Mouse (Mus musculus): ENCODE measurements at regions not wholly inside any gene's neighbourhood (a gene's known extent, or its start where the extent isn't known, plus 50 kb on each side); places are given as distances from the start of the nearest gene placed in this dataset.
A peak's percentile ranks its signal among the peaks of the same experiment; 100 is the strongest.

DNA sequence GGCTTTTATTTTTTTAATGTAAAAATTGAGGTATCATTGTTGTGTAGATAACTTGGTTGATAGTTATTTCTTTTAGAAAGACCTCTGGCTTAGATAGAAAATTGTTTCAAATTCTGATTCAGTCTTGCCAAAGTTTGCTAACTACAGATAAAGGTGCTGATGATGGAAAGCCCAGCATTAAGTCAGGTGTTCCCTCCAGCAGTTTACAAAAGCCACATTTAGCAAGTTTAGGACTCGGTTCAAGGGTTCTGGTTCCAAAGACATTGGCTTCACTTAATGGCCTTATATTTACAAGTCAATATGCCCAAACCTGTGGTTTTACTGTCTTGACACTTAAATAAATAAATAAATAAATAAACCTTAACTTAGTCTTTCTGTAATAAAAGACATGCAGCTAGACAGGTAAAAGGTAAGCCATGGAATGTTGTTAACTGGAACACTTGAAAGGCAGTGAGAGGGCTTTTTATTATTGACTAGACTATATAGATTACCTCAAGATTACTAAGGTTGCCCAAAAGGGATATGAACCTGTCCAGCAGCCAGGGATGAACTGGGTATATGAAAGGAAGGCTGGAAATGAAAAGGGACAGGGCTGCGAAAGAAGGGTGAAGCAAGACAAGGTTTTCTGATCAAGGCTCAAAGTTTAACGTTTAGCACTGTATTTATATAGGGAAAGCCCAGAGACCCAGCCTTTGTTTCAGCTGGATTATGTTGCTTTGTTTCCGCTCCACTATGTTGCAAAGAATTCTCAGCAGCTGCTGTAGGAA lies 1472.9 kb upstream of the Slc10a2 start:
- WGBS (ENCODE audit: insufficient replicate concordance) = 60% methylated on average over 4 of the region's 4 CpGs
- H3K9me3 ChIP-seq (replicated peaks) = no peaks in the 10 kb centered on the region
- no peak for ATAC-seq (ENCODE audit: low read depth)
- H3K4me1 ChIP-seq (replicated peaks) = no peaks in the 10 kb centered on the region
- no peak overlapping the region for H3K4me2 ChIP-seq
- no peaks in the 10 kb centered on the region for H3K27me3 ChIP-seq
- H3K4me3 ChIP-seq (replicated peaks) = no peak overlapping the region
- no peak for DNase-seq
- no peak overlapping the region for H3K9ac ChIP-seq
- no peak overlapping the region for H3K27ac ChIP-seq
- H3K36me3 ChIP-seq = no peaks in the 10 kb centered on the region

DNA sequence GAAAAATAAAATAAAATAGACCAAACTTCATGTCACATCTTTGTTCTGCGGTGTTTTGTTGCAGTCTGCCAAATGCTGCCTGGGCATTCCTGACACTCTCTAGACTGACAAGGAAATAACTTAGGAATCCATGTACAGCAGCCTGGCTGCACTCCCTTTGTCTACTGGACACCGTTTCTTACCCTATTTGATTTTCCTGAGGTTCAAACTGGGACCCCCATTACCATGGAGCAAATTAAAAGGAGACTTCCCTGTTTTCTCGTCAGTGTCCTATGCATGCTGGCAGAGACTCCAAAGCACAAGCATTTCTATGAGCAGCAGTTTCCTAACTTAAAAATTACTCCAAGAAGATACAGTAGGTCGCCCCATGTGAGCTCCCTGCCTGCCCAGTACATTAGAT lies 1470.1 kb upstream of the Slc10a2 start:
- WGBS (ENCODE audit: insufficient replicate concordance) = 52% methylated on average over 4 of the region's 4 CpGs
- H3K9me3 ChIP-seq (replicated peaks) = no peaks in the 10 kb centered on the region
- DNase-seq = no peak

DNA sequence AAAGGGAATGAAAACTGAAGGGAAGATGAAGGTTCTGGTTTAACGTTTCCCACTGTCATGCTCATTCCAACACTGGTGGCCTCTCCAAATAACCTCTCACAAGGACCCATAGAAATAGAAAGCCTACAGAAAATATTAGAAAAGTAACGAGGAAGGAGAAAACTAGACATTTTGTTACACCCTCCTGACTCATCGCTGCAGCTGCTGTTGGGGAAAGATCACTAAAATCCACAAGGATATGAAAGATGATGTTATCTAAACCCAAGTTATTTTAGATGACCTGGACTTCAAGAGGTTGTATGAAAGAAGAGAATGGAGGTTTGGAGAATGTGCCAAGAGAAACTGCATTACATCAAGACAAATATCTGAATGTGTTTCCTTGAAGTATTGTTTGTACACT lies 1468.3 kb upstream of the Slc10a2 start:
- H3K27me3 ChIP-seq = no peaks in the 10 kb centered on the region
- ATAC-seq (ENCODE audit: low read depth) = no peak
- no peaks in the 10 kb centered on the region for H3K4me1 ChIP-seq (replicated peaks)
- DNase-seq = no peak
- H3K9ac ChIP-seq = no peak overlapping the region
- WGBS (ENCODE audit: insufficient replicate concordance) = 68% methylated on average over 3 of the region's 3 CpGs
- H3K36me3 ChIP-seq = no peaks in the 10 kb centered on the region
- H3K4me2 ChIP-seq = no peak overlapping the region
- H3K27ac ChIP-seq = no peak overlapping the region
- no peak overlapping the region for H3K4me3 ChIP-seq (replicated peaks)
- H3K9me3 ChIP-seq (replicated peaks) = no peaks in the 10 kb centered on the region

More for the DNA sequence above, 1470.1 kb upstream of the Slc10a2 start:
- Histone ChIP-seq H3K4me1 (replicated peaks) (no peaks in the 10 kb centered on the region), H3K4me3 (replicated peaks) (no peak overlapping the region), H3K27me3 (no peaks in the 10 kb centered on the region), H3K27ac (no peak overlapping the region), H3K4me2 (no peak overlapping the region), H3K36me3 (no peaks in the 10 kb centered on the region), H3K9ac (no peak overlapping the region)
- ATAC-seq (ENCODE audit: low read depth) = no peak

DNA sequence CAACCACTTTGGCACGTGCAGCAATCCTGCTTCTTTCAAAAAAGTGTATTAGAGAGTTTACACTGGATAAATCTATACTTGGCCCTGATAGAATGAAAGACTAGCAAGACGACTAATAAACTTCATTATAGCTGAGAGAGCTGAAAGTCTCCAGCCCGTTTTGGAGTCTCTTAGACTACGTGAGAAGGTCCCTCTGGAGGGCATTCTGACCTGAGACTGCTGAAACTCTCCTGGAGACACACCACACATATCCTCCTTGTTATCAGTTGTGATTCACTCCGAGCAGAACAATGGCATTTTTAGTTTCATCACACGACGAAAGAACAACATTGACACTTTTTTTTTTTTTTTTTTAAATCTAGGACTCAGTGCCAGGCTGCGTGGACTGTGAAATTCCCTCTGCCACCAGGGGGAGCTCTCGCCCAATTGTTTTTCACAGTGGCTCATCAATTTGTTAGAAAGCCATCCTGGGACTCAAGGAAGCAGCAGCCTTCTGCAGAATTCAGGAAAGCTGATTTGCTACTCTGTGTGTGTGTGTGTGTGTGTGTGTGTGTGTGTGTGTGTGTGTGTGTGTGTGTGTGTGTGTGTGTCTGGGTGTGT lies 1467.0 kb upstream of the Slc10a2 start:
- H3K27ac ChIP-seq = no peak overlapping the region
- no peaks in the 10 kb centered on the region for H3K36me3 ChIP-seq
- H3K4me2 ChIP-seq = no peak overlapping the region
- no peak overlapping the region for H3K4me3 ChIP-seq (replicated peaks)
- H3K4me1 ChIP-seq (replicated peaks) = no peaks in the 10 kb centered on the region
- WGBS (ENCODE audit: insufficient replicate concordance) = 30% methylated on average over 9 of the region's 9 CpGs
- no peaks in the 10 kb centered on the region for H3K9me3 ChIP-seq (replicated peaks)
- H3K27me3 ChIP-seq = no peaks in the 10 kb centered on the region
- H3K9ac ChIP-seq = no peak overlapping the region
- DNase-seq (peak; percentile 25), ATAC-seq (ENCODE audit: low read depth) (no peak)

DNA sequence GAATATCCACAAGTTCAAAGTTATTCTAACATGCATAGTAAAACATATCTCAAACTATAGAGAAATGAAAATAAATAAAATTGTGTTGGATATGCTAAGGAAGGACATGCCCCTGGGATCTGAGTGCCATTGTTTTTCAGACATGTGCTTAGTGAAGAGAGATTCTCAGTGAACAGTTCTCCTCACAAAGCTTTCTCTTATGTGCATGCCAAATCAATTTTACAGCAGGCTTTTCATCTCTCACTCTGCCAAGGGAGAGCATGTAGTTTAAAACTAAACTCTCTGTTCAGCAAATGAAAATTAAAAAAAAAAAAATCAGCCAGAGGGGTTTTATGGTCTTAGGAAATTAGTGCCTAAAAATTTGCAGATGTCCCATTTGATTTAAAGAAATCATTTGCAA lies 1445.8 kb upstream of the Slc10a2 start:
- no peak overlapping the region for H3K4me2 ChIP-seq
- H3K27ac ChIP-seq = no peak overlapping the region
- no peak overlapping the region for H3K9ac ChIP-seq
- H3K36me3 ChIP-seq = no peaks in the 10 kb centered on the region
- no peak overlapping the region for H3K4me3 ChIP-seq (replicated peaks)
- H3K9me3 ChIP-seq (replicated peaks) = no peaks in the 10 kb centered on the region
- no peaks in the 10 kb centered on the region for H3K27me3 ChIP-seq
- no peaks in the 10 kb centered on the region for H3K4me1 ChIP-seq (replicated peaks)
- ATAC-seq (ENCODE audit: low read depth) (no peak), DNase-seq (no peak)

DNA sequence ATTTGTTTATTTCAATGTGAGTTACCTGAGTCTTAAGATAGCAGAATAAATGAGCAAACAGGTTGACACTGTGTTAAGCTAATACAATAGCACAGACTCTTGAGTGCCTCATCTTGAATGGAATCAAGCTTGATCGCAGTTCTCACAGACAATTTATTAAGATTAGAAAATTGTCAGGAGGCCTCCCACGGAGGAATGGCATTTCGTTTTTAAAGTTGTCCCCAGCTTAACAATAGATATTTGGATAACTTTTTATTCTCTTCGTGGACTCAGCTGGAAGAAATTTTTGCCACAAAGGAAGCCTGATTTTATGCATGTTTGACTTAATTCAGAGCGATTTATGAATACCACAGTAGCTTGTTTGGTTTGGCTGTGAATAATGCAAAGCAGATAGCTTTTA lies 1422.0 kb upstream of the Slc10a2 start:
- H3K27ac ChIP-seq = no peak overlapping the region
- no peaks in the 10 kb centered on the region for H3K36me3 ChIP-seq
- WGBS (ENCODE audit: insufficient replicate concordance) = 52% methylated on average over 5 of the region's 5 CpGs
- no peaks in the 10 kb centered on the region for H3K27me3 ChIP-seq
- no peak for DNase-seq
- no peak overlapping the region for H3K4me3 ChIP-seq (replicated peaks)
- H3K4me1 ChIP-seq (replicated peaks) = no peaks in the 10 kb centered on the region
- no peak overlapping the region for H3K9ac ChIP-seq
- no peaks in the 10 kb centered on the region for H3K9me3 ChIP-seq (replicated peaks)
- no peak for ATAC-seq (ENCODE audit: low read depth)
- no peak overlapping the region for H3K4me2 ChIP-seq

DNA sequence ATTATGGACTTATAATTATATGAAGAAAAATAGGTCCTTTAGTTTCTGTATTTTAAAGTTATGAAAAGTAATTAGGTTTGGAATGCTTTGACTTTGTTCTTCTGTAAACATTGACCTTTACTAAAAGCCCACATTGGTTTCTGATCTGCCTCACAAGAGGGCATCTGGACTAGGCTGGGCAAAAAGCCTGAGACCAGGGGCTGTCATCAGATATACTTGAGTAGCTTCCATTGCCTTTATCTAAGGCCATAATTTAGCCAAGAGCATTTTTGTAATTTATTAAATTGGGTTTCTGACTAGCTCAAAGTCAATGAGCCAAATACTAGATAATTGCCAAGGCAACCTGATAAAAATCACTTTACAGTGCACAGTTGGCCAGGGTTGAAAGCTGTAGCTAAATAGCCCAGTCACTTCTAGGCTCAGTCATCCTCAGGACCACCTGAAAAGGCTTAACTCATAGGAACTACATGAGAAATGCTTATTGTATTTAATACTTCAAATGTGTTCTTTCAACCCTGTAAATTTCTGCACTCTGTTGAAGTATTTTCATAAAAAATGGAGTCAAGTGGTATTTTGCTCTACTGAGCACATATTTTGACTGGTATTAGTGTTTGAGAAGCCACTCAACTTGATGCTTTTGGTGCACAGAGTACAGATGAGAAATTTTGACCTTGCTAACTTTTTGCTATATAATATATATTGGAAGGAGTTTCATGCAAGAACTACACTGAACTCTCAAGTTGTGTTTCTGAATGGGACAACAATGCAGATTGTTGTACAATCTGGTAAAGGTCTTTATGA lies 1410.9 kb upstream of the Slc10a2 start:
- DNase-seq (no peak), ATAC-seq (ENCODE audit: low read depth) (no peak)
- Histone ChIP-seq H3K4me2 (no peak overlapping the region), H3K4me1 (replicated peaks) (no peaks in the 10 kb centered on the region), H3K9me3 (replicated peaks) (no peaks in the 10 kb centered on the region), H3K9ac (no peak overlapping the region), H3K27ac (no peak overlapping the region), H3K36me3 (no peaks in the 10 kb centered on the region), H3K4me3 (replicated peaks) (no peak overlapping the region), H3K27me3 (no peaks in the 10 kb centered on the region)

DNA sequence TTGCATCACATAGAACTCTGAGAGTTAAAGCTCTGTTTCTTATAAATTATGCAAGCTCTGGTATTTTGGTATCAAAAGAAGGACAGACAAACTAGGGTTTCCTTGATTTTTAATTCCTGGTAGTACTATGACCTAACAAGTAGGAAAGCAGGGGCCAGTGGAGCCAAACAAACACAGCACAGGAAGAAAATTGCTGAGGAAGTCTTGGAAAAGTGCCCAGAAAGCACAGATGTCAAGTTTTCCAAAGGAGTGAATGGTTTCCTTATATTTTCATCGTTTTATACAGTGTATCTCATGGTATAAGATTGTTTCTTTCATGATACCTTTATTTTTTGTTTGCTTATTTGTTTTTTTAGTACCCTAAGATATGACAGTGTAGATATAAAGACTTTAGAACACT lies 1387.3 kb upstream of the Slc10a2 start:
- no peak overlapping the region for H3K4me2 ChIP-seq
- DNase-seq (no peak), ATAC-seq (ENCODE audit: low read depth) (no peak)
- no peak overlapping the region for H3K27ac ChIP-seq
- H3K27me3 ChIP-seq = no peaks in the 10 kb centered on the region
- 33% methylated on average over 1 of the region's 1 CpGs for WGBS (ENCODE audit: insufficient replicate concordance)
- H3K4me1 ChIP-seq (replicated peaks) = no peaks in the 10 kb centered on the region
- no peaks in the 10 kb centered on the region for H3K9me3 ChIP-seq (replicated peaks)
- no peaks in the 10 kb centered on the region for H3K36me3 ChIP-seq
- no peak overlapping the region for H3K4me3 ChIP-seq (replicated peaks)
- no peak overlapping the region for H3K9ac ChIP-seq

DNA sequence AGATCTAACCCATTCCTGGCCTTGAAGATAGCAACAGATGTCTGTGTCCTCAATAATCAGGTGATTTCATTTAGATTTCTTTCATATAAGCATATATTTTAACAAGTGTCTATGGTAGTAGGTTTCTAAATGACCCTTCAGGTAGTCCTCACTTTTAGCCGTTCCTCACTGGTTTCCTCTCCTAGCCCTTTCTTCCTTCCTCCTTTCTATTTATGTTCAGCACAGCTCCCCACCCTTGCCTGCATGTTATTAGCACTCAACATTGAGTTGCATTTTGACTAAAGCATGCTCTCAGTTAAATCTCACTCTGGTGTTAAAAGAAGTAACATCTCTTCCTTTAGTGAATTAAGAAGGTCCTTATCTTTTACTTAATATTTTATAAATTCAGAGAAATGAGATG lies 1376.8 kb upstream of the Slc10a2 start:
- Histone ChIP-seq H3K36me3 (no peaks in the 10 kb centered on the region), H3K27me3 (no peaks in the 10 kb centered on the region), H3K27ac (no peak overlapping the region), H3K9ac (no peak overlapping the region), H3K4me2 (no peak overlapping the region), H3K4me1 (replicated peaks) (no peaks in the 10 kb centered on the region), H3K4me3 (replicated peaks) (no peak overlapping the region), H3K9me3 (replicated peaks) (no peaks in the 10 kb centered on the region)
- no peak for DNase-seq
- 26% methylated on average over 1 of the region's 1 CpGs for WGBS (ENCODE audit: insufficient replicate concordance)
- no peak for ATAC-seq (ENCODE audit: low read depth)

DNA sequence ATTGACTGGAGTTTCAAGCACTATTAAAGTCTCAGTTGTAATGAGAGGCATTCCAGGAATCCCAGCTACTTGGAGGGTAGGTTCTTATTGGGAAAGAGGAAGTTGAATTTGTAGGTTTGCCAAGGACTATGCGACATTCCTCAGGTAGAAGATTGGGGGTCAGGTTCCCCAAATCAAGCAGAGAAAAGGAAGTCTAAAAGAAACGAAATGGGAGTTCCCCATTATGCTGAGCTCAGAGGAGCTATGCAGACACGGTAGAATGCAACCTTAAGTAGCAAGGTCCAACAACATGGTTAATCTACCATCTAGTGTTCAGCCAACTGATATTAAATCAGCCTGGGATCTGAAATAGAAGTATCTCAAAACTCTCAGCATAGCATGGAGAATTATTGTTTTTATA lies 1365.9 kb upstream of the Slc10a2 start:
- 42% methylated on average over 3 of the region's 3 CpGs for WGBS (ENCODE audit: insufficient replicate concordance)
- no peaks in the 10 kb centered on the region for H3K27me3 ChIP-seq
- H3K4me1 ChIP-seq (replicated peaks) = no peaks in the 10 kb centered on the region
- no peak overlapping the region for H3K9ac ChIP-seq
- DNase-seq = no peak
- H3K4me2 ChIP-seq = no peak overlapping the region
- no peak overlapping the region for H3K27ac ChIP-seq
- no peak for ATAC-seq (ENCODE audit: low read depth)
- no peaks in the 10 kb centered on the region for H3K9me3 ChIP-seq (replicated peaks)
- no peaks in the 10 kb centered on the region for H3K36me3 ChIP-seq
- no peak overlapping the region for H3K4me3 ChIP-seq (replicated peaks)

DNA sequence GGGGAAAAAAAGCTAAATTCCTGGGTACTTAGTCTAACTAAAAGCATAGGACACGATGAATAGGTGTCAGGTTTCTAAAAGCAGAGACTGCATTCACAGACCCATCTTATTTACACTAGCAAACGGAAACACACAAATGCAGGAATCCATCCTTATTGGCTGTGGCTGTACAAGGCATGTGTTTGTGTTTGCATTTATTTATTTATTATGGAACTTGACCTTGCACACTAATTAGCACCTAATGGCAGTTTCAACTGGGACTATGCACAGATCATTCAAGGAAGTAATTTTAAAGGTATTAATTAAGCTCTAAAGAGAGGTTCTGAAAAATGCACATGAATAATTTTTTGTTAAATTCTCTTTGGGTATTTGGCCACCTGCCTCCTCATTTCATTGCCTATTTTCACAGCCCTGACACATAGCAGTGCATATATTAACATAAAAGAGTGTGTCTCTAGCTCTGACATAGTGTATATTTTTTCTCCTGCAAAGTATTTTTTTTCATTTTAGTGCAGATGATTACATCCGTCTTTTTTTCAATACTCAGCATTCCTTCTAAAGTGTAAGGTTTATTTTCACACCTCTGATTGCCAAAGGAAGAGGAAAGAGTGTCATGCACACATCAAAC lies 1351.5 kb upstream of the Slc10a2 start:
- 51% methylated on average over 3 of the region's 3 CpGs for WGBS (ENCODE audit: insufficient replicate concordance)
- DNase-seq = no peak

More for the DNA sequence above, 1351.5 kb upstream of the Slc10a2 start:
- Histone ChIP-seq H3K27ac (no peak overlapping the region), H3K36me3 (no peaks in the 10 kb centered on the region), H3K27me3 (no peaks in the 10 kb centered on the region), H3K9ac (no peak overlapping the region), H3K9me3 (replicated peaks) (no peaks in the 10 kb centered on the region), H3K4me3 (replicated peaks) (no peak overlapping the region), H3K4me2 (no peak overlapping the region), H3K4me1 (replicated peaks) (no peaks in the 10 kb centered on the region)
- no peak for ATAC-seq (ENCODE audit: low read depth)
